Mouse (Mus musculus): Measurements from ENCODE around the gene Hoxd12.

Hoxd12 gene

GRCm38 (mm10) chr2:74674881-74675665, at the start of gene Hoxd12:
Gene Hoxd12 (plus strand): TSS chr2:74675013.
- DNase-seq, result no peak

- no peak for DNase-seq
These were observed 39.4 kb upstream of the Hoxd12 start for GRCm38 (mm10) chr2:74635412-74635811.

- no peak for DNase-seq
These were observed 32.4 kb upstream of the Hoxd12 start for GRCm38 (mm10) chr2:74642431-74642830.

GRCm38 (mm10) chr2:74645631-74646030, 29.2 kb upstream of the Hoxd12 start:
- DNase-seq, result no peak

GRCm38 (mm10) chr2:74647082-74647864, 27.5 kb upstream of the Hoxd12 start:
- DNase-seq, result no peak

GRCm38 (mm10) chr2:74652996-74653340, 21.8 kb upstream of the Hoxd12 start:
- DNase-seq, result no peak

GRCm38 (mm10) chr2:74653781-74654535, 20.9 kb upstream of the Hoxd12 start:
- DNase-seq, result no peak

GRCm38 (mm10) chr2:74654743-74655419, 19.9 kb upstream of the Hoxd12 start:
- DNase-seq, result no peak

GRCm38 (mm10) chr2:74655420-74655781, 19.4 kb upstream of the Hoxd12 start:
- peak; percentile 34 for DNase-seq

- no peak for DNase-seq
These were observed 18.8 kb upstream of the Hoxd12 start for GRCm38 (mm10) chr2:74655821-74656631.

- no peak for DNase-seq
These were observed 18.2 kb upstream of the Hoxd12 start for GRCm38 (mm10) chr2:74656632-74657021.

- DNase-seq, result no peak
These were observed 17.4 kb upstream of the Hoxd12 start for GRCm38 (mm10) chr2:74657251-74658023.

GRCm38 (mm10) chr2:74658024-74658666, 16.7 kb upstream of the Hoxd12 start:
- DNase-seq, result no peak

GRCm38 (mm10) chr2:74658667-74659371, 16.0 kb upstream of the Hoxd12 start:
- DNase-seq, result no peak

GRCm38 (mm10) chr2:74659507-74660005, 15.3 kb upstream of the Hoxd12 start, which contains the start of gene Evx2:
Gene Evx2 (minus strand): TSS chr2:74659557.
- DNase-seq, result no peak

GRCm38 (mm10) chr2:74660421-74661375, 14.1 kb upstream of the Hoxd12 start:
- DNase-seq, result no peak

GRCm38 (mm10) chr2:74661685-74662084, 13.1 kb upstream of the Hoxd12 start:
- peak; percentile 62 for DNase-seq

GRCm38 (mm10) chr2:74663291-74663925, 11.4 kb upstream of the Hoxd12 start:
- peak; percentile 71 for DNase-seq
